ENCODE assay signal across 8 mouse cellular contexts in the genomic region with DNA sequence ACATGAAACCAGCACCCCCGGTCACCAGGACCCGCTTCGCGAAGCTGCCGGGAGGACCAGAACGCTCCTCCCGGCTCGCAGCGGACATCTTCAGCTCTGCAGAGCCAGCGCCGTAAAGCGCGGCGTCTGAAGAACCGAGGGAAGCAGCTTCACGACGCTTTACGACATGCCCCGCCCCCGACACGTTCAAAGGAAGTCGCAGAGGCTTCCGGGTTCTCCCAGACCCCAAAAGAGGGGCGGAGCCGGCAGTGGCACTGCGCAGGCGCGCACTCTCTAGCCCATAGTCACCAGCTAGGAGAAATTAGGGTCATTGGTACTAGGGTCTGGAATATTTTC. TPM values are rescaled to one million over a fixed set of nuclear protein-coding genes. Genes with fewer than 3 reads are reported as not detected.
DNase-seq lines count a peak whose midpoint lies in the region; ATAC-seq and TF ChIP-seq lines count a peak whose summit lies in the region.

A gene (minus strand): TSS at position 114 of the 336 bp plus-strand sequence.

- WGBS in bone marrow, adult 2 months, result under 1% methylated on average over 28 of the region's 28 CpGs
- 0% methylated on average over 28 of the region's 28 CpGs for WGBS in embryonic facial prominence, embryonic 15.5 days
- under 1% methylated on average over 26 of the region's 28 CpGs for WGBS in limb, embryonic 14.5 days
- under 1% methylated on average over 28 of the region's 28 CpGs for WGBS in midbrain, postnatal 0 days

- TF ChIP-seq POLR2A in bone marrow, adult 2 months (IDR thresholded peaks at IDR 0.05; ENCODE audit: borderline replicate concordance, control insufficient read depth, low read depth, low read length), result peak; percentile 87; the same call in 1 of the 2 replicates
- peak; percentile 85; the same call in 1 of the 2 replicates for TF ChIP-seq POLR2A in limb, embryonic 14.5 days (IDR thresholded peaks at IDR 0.05; ENCODE audit: borderline replicate concordance, extremely low read depth, insufficient read depth, insufficient read length)

- H3K4me2 ChIP-seq in embryonic facial prominence, embryonic 15.5 days (replicated peaks), result peak within 1 kb of the TSS; percentile 74
- peak within 1 kb of the TSS; percentile 86 for H3K4me2 ChIP-seq in limb, embryonic 14.5 days (replicated peaks; ENCODE audit: low read depth, low read length, severe bottlenecking)
- H3K4me2 ChIP-seq in midbrain, postnatal 0 days (ENCODE audit: low read depth, low read length, poor library complexity, severe bottlenecking), result peak within 1 kb of the TSS; percentile 69

- ATAC-seq in embryonic facial prominence, embryonic 15.5 days (ENCODE audit: insufficient number of reproducible peaks, low FRiP score, low TSS enrichment, low read depth), result peak; percentile 80
- ATAC-seq in limb, embryonic 14.5 days (ENCODE audit: low FRiP score, low read depth), result peak; percentile 83
- peak; percentile 83 for ATAC-seq in midbrain, postnatal 0 days (ENCODE audit: low FRiP score)

- H3K4me3 ChIP-seq in bone marrow, adult 2 months (replicated peaks; ENCODE audit: control insufficient read depth, low read depth, low read length), result peak within 1 kb of the TSS; percentile 66
- peak within 1 kb of the TSS; percentile 81 for H3K4me3 ChIP-seq in embryonic facial prominence, embryonic 15.5 days (replicated peaks)
- H3K4me3 ChIP-seq in limb, embryonic 14.5 days (replicated peaks; ENCODE audit: low read length), result peak within 1 kb of the TSS; percentile 81
- peak within 1 kb of the TSS; percentile 50 for H3K4me3 ChIP-seq in midbrain, postnatal 0 days (ENCODE audit: low read depth, low read length)

- no peak for TF ChIP-seq CTCF in bone marrow, adult 2 months (IDR thresholded peaks at IDR 0.05; ENCODE audit: control insufficient read depth, insufficient read depth, low read length)
- TF ChIP-seq CTCF in midbrain, postnatal 0 days (IDR thresholded peaks at IDR 0.05), result no peak

- DNase-seq in 416B (ENCODE audit: low read depth), result peak; percentile 99
- peak; percentile 99 for DNase-seq in heart, adult 8-10 months (ENCODE audit: low spot score)
- DNase-seq in kidney, adult 9 months, result peak; percentile 99
- peak; percentile 100 for DNase-seq in limb, embryonic 14.5 days (ENCODE audit: low spot score)
- peak; percentile 100 for DNase-seq in midbrain, postnatal 0 days (ENCODE audit: low spot score)
- peak; percentile 89 to 93 for DNase-seq in spleen, postnatal 14 days (ENCODE audit: low spot score in 2 of 2)

- no peaks in the 10 kb centered on the region for H3K9me3 ChIP-seq in embryonic facial prominence, embryonic 15.5 days (replicated peaks)
- no peaks in the 10 kb centered on the region for H3K9me3 ChIP-seq in limb, embryonic 14.5 days (ENCODE audit: control insufficient read depth, low read length)
- H3K9me3 ChIP-seq in midbrain, postnatal 0 days (ENCODE audit: low read length), result no peaks in the 10 kb centered on the region

- H3K27me3 ChIP-seq in embryonic facial prominence, embryonic 15.5 days, result no peaks in the 10 kb centered on the region
- H3K27me3 ChIP-seq in limb, embryonic 14.5 days (ENCODE audit: control insufficient read depth, insufficient read depth, low read length), result no peaks in the 10 kb centered on the region
- H3K27me3 ChIP-seq in midbrain, postnatal 0 days (ENCODE audit: insufficient read depth, low read length), result no peaks in the 10 kb centered on the region

- peaks cover 17% of the 10 kb centered on the region; the same call in 1 of the 2 replicates for H3K36me3 ChIP-seq in embryonic facial prominence, embryonic 15.5 days
- peaks cover 22% of the 10 kb centered on the region for H3K36me3 ChIP-seq in limb, embryonic 14.5 days (ENCODE audit: control insufficient read depth, insufficient read depth, low read length)
- no peaks in the 10 kb centered on the region for H3K36me3 ChIP-seq in midbrain, postnatal 0 days (ENCODE audit: insufficient read depth, low read length)

- H3K27ac ChIP-seq in bone marrow, adult 2 months (ENCODE audit: control insufficient read depth, insufficient read depth, low read depth, low read length, poor library complexity), result 0 out of 2 replicates have a peak within 1 kb of the TSS, but pooled peaks have one; percentile 1
- H3K27ac ChIP-seq in embryonic facial prominence, embryonic 15.5 days (replicated peaks), result peak within 1 kb of the TSS; percentile 58; the same call in 1 of the 2 replicates
- no peak within 1 kb of the TSS for H3K27ac ChIP-seq in limb, embryonic 14.5 days (replicated peaks; ENCODE audit: low read depth, low read length)
- H3K27ac ChIP-seq in midbrain, postnatal 0 days (ENCODE audit: low read depth, low read length), result peak within 1 kb of the TSS; percentile 44; the same call in 1 of the 2 replicates

- peaks cover 5% of the 10 kb centered on the region for H3K4me1 ChIP-seq in bone marrow, adult 2 months (ENCODE audit: control insufficient read depth, insufficient read depth, low read length)
- H3K4me1 ChIP-seq in embryonic facial prominence, embryonic 15.5 days, result peaks cover 25% of the 10 kb centered on the region
- peaks cover 17% of the 10 kb centered on the region for H3K4me1 ChIP-seq in limb, embryonic 14.5 days (ENCODE audit: control insufficient read depth, insufficient read depth, low read length)
- H3K4me1 ChIP-seq in midbrain, postnatal 0 days (ENCODE audit: insufficient read depth, low read length), result peaks cover 5% of the 10 kb centered on the region; the same call in 1 of the 2 replicates

- peak within 1 kb of the TSS; percentile 52 for H3K9ac ChIP-seq in embryonic facial prominence, embryonic 15.5 days
- peak within 1 kb of the TSS; percentile 86 for H3K9ac ChIP-seq in limb, embryonic 14.5 days (ENCODE audit: low read depth, low read length, severe bottlenecking)
- peak within 1 kb of the TSS; percentile 68 for H3K9ac ChIP-seq in midbrain, postnatal 0 days (replicated peaks; ENCODE audit: low read length, poor library complexity, severe bottlenecking)

RNA-seq across cellular contexts. Expression of the gene that starts here (rescaled TPM):
- 6.7 and 7.2 TPM in 2 replicates for polyA plus RNA-seq in bone marrow, adult 2 months (2011; ENCODE audit: insufficient read depth, insufficient read length, low replicate concordance, missing spikeins)
- polyA plus RNA-seq in embryonic facial prominence, embryonic 15.5 days (2015; fragmentation: Nextera tagmentation; extraction: Ambion mirVana), result 32.8 and 34.0 TPM in 2 replicates
- 10 to 100 TPM in 1 of 4 experiments, 1 to 10 TPM in 3; 7.8 to 10.5 (median 9.2) TPM for total RNA-seq in heart, adult 8-10 months (2022)
- polyA plus RNA-seq in limb, embryonic 14.5 days (2012; rRNA removed), result 36.0 and 39.9 TPM in 2 replicates
- polyA plus RNA-seq in limb, embryonic 14.5 days (2014; fragmentation: Nextera tagmentation; extraction: Ambion mirVana), result 37.9 and 38.6 TPM in 2 replicates
- total RNA-seq in midbrain, postnatal 0 days (2014; rRNA removed), result 4.3 and 7.4 TPM in 2 replicates
- polyA plus RNA-seq in midbrain, postnatal 0 days (2015; fragmentation: Nextera tagmentation; extraction: Ambion mirVana), result 7.3 and 9.0 TPM in 2 replicates
